Mouse (Mus musculus) heart, embryonic 11.5 days (tissue): ENCODE results near the gene Cox4i1. TPM values are rescaled to one million over a fixed set of nuclear protein-coding genes. Genes with fewer than 3 reads are reported as not detected.

ENCODE experiments used
- ATAC-seq: fragments of 200-750 bp; cut with Nextera tagmentation; replicated peaks from 2 replicates; pipeline ENCODE4 v1.8.0; 2017; ENCODE audit warnings: moderate library complexity; ENCODE audit not compliant: insufficient number of reproducible peaks, low FRiP score, low TSS enrichment
- H3K27ac ChIP-seq: fragments of 300-500 bp; sonication (generic); 2 replicates; pipeline ENCODE4 v1.5.1; 2014; ENCODE audit warnings: mild to moderate bottlenecking, low read depth, low read length
- H3K27me3 ChIP-seq: fragments of 300-500 bp; sonication (generic); 2 replicates; pipeline ENCODE4 v1.6.1; 2014; ENCODE audit warnings: mild to moderate bottlenecking, low read length, mixed read lengths; ENCODE audit not compliant: control insufficient read depth, insufficient read depth
- H3K36me3 ChIP-seq: fragments of 300-500 bp; sonication (generic); 2 replicates; pipeline ENCODE4 v1.6.1; 2014; ENCODE audit warnings: mild to moderate bottlenecking, low read length, moderate library complexity, mixed read lengths; ENCODE audit not compliant: control insufficient read depth, insufficient read depth
- H3K4me1 ChIP-seq: fragments of 300-500 bp; sonication (generic); 2 replicates; pipeline ENCODE4 v1.6.1; 2014; ENCODE audit warnings: low read length; ENCODE audit not compliant: control insufficient read depth, insufficient read depth
- H3K4me2 ChIP-seq: fragments of 300-500 bp; sonication (generic); 2 replicates; pipeline ENCODE4 v1.6.1; 2014; ENCODE audit warnings: mild to moderate bottlenecking, moderate library complexity
- H3K4me3 ChIP-seq: fragments of 300-500 bp; sonication (generic); 2 replicates; pipeline ENCODE4 v1.5.1; 2014; ENCODE audit warnings: low read depth, low read length
- H3K9ac ChIP-seq: fragments of 300-500 bp; sonication (generic); 2 replicates; pipeline ENCODE4 v1.6.1; 2014; ENCODE audit warnings: mild to moderate bottlenecking, low read depth, low read length, moderate library complexity
- H3K9me3 ChIP-seq: fragments of 300-500 bp; sonication (generic); replicated peaks from 2 replicates; pipeline ENCODE4 v1.6.1; 2016; ENCODE audit warnings: low read length; ENCODE audit not compliant: control insufficient read depth
- WGBS: fragments of 180-500 bp; shearing (Covaris S2); extraction: QIAGEN DNeasy Blood & Tissue Kit; methylation state at CpG from one replicate; pipeline ENCODE4 v1.1.7; 2014; ENCODE audit not compliant: insufficient replicate concordance; 5-methylcytosine and 5-hydroxymethylcytosine counted together
- polyA plus RNA-seq: library from polyadenylated mRNA; unstranded; fragments of >200 nt; fragmentation: Nextera tagmentation; extraction: Ambion mirVana; gene quantifications from 2 replicates; pipeline ENCODE4 v1.2.1, GENCODE M21; 2014

The Cox4i1 gene
- polyA plus RNA-seq, 1 experiment from 2014 or later = 1,603 TPM

GRCm38 (mm10) chr8:120701758-120702465, 33.9 kb downstream of the Cox4i1 start:
- ATAC-seq = no peak
- no peak overlapping the region for H3K9ac ChIP-seq
- no peak overlapping the region for H3K4me2 ChIP-seq
- H3K27me3 ChIP-seq = no peaks in the 10 kb centered on the region
- H3K9me3 ChIP-seq = no peaks in the 10 kb centered on the region
- WGBS = 48% methylated on average over 19 of the region's 19 CpGs
- H3K4me1 ChIP-seq = peaks cover 5% of the 10 kb centered on the region; the same call in 1 of the 2 replicates
- H3K4me3 ChIP-seq = no peak overlapping the region
- no peak overlapping the region for H3K27ac ChIP-seq
- H3K36me3 ChIP-seq = no peaks in the 10 kb centered on the region

- Histone ChIP-seq H3K27ac (no peak overlapping the region), H3K27me3 (no peaks in the 10 kb centered on the region), H3K9me3 (no peaks in the 10 kb centered on the region), H3K9ac (no peak overlapping the region), H3K4me3 (no peak overlapping the region), H3K4me2 (no peak overlapping the region), H3K36me3 (no peaks in the 10 kb centered on the region), H3K4me1 (no peaks in the 10 kb centered on the region)
- WGBS = 73% methylated on average over 9 of the region's 9 CpGs
- no peak for ATAC-seq
These were observed 36.2 kb downstream of the Cox4i1 start for GRCm38 (mm10) chr8:120704203-120704602.

- Histone ChIP-seq H3K27ac (no peak overlapping the region), H3K27me3 (no peaks in the 10 kb centered on the region), H3K4me2 (no peak overlapping the region), H3K9me3 (no peaks in the 10 kb centered on the region), H3K9ac (no peak overlapping the region; the same call in 1 of the 2 replicates), H3K36me3 (no peaks in the 10 kb centered on the region), H3K4me3 (no peak overlapping the region), H3K4me1 (no peaks in the 10 kb centered on the region)
- 81% methylated on average over 15 of the region's 15 CpGs for WGBS
- ATAC-seq = no peak
These were observed 37.1 kb downstream of the Cox4i1 start for GRCm38 (mm10) chr8:120705163-120705562.

- H3K4me2 ChIP-seq = no peak overlapping the region
These were observed 38.2 kb downstream of the Cox4i1 start for GRCm38 (mm10) chr8:120706193-120706592.

GRCm38 (mm10) chr8:120709176-120709575, 41.2 kb downstream of the Cox4i1 start:
- H3K27ac ChIP-seq = no peak overlapping the region
- no peak overlapping the region for H3K4me2 ChIP-seq
- H3K9ac ChIP-seq = no peak overlapping the region
- H3K36me3 ChIP-seq = no peaks in the 10 kb centered on the region
- H3K4me3 ChIP-seq = no peak overlapping the region
- no peaks in the 10 kb centered on the region for H3K4me1 ChIP-seq
- ATAC-seq = no peak
- 74% methylated on average over 10 of the region's 10 CpGs for WGBS
- H3K27me3 ChIP-seq = no peaks in the 10 kb centered on the region
- H3K9me3 ChIP-seq = no peaks in the 10 kb centered on the region

More at GRCm38 (mm10) chr8:120706193-120706592, 38.2 kb downstream of the Cox4i1 start:
- no peaks in the 10 kb centered on the region for H3K4me1 ChIP-seq
- no peak for ATAC-seq
- H3K9ac ChIP-seq = no peak overlapping the region
- H3K36me3 ChIP-seq = no peaks in the 10 kb centered on the region
- H3K9me3 ChIP-seq = no peaks in the 10 kb centered on the region
- no peak overlapping the region for H3K27ac ChIP-seq
- 85% methylated on average over 3 of the region's 3 CpGs for WGBS
- H3K27me3 ChIP-seq = no peaks in the 10 kb centered on the region
- no peak overlapping the region for H3K4me3 ChIP-seq

- Histone ChIP-seq H3K4me2 (no peak overlapping the region), H3K27me3 (no peaks in the 10 kb centered on the region), H3K9ac (no peak overlapping the region), H3K36me3 (no peaks in the 10 kb centered on the region), H3K4me1 (no peaks in the 10 kb centered on the region), H3K4me3 (no peak overlapping the region), H3K9me3 (no peaks in the 10 kb centered on the region), H3K27ac (no peak overlapping the region)
- no peak for ATAC-seq
- WGBS = 67% methylated on average over 6 of the region's 6 CpGs
These were observed 47.2 kb downstream of the Cox4i1 start for GRCm38 (mm10) chr8:120715200-120715599.

- Histone ChIP-seq H3K27me3 (0 out of 2 replicates have a peak, but pooled peaks cover 3% of the 10 kb centered on the region), H3K9me3 (no peaks in the 10 kb centered on the region), H3K4me1 (no peaks in the 10 kb centered on the region), H3K4me3 (no peak overlapping the region), H3K36me3 (no peaks in the 10 kb centered on the region), H3K4me2 (no peak overlapping the region), H3K27ac (no peak overlapping the region), H3K9ac (no peak overlapping the region)
- no peak for ATAC-seq
- WGBS = 68% methylated on average over 15 of the region's 15 CpGs
These were observed 48.1 kb downstream of the Cox4i1 start for GRCm38 (mm10) chr8:120715996-120716680.

- Histone ChIP-seq H3K27ac (no peak overlapping the region), H3K9ac (no peak overlapping the region), H3K27me3 (0 out of 2 replicates have a peak, but pooled peaks cover 3% of the 10 kb centered on the region), H3K9me3 (0 out of 2 replicates have a peak, but pooled peaks cover 3% of the 10 kb centered on the region), H3K4me3 (no peak overlapping the region), H3K4me1 (no peaks in the 10 kb centered on the region), H3K36me3 (no peaks in the 10 kb centered on the region), H3K4me2 (no peak overlapping the region)
- 66% methylated on average over 19 of the region's 19 CpGs for WGBS
- no peak for ATAC-seq
These were observed 51.7 kb downstream of the Cox4i1 start for GRCm38 (mm10) chr8:120719586-120720236.
